Mouse (Mus musculus): ENCODE data around the gene Rad51b.

The Rad51b gene

GRCm38 (mm10) chr12:79647976-79648375, 350.9 kb downstream of the Rad51b start:
- DNase-seq (ENCODE audit: low read depth, low spot score): no peak

- DNase-seq (ENCODE audit: low read depth, low spot score): peak; percentile 54
Observed at GRCm38 (mm10) chr12:79648812-79649700, 352.0 kb downstream of the Rad51b start.

GRCm38 (mm10) chr12:79649796-79650195, 352.7 kb downstream of the Rad51b start:
- DNase-seq (ENCODE audit: low read depth, low spot score): peak; percentile 66

GRCm38 (mm10) chr12:79655138-79655537, 358.1 kb downstream of the Rad51b start:
- no peak for DNase-seq (ENCODE audit: low read depth, low spot score)

GRCm38 (mm10) chr12:79658861-79659260, 361.8 kb downstream of the Rad51b start:
- DNase-seq (ENCODE audit: low read depth, low spot score): no peak

- DNase-seq (ENCODE audit: low read depth, low spot score): no peak
Observed at GRCm38 (mm10) chr12:79661270-79661669, 364.2 kb downstream of the Rad51b start.

GRCm38 (mm10) chr12:79663131-79663892, 366.2 kb downstream of the Rad51b start:
- DNase-seq (ENCODE audit: low read depth, low spot score): peak; percentile 29

GRCm38 (mm10) chr12:79663893-79664574, 367.0 kb downstream of the Rad51b start:
- no peak for DNase-seq (ENCODE audit: low read depth, low spot score)

GRCm38 (mm10) chr12:79674846-79675439, 377.9 kb downstream of the Rad51b start:
- DNase-seq (ENCODE audit: low read depth, low spot score): no peak

GRCm38 (mm10) chr12:79675440-79676176, 378.5 kb downstream of the Rad51b start:
- no peak for DNase-seq (ENCODE audit: low read depth, low spot score)

GRCm38 (mm10) chr12:79676251-79676650, 379.2 kb downstream of the Rad51b start:
- no peak for DNase-seq (ENCODE audit: low read depth, low spot score)

- no peak for DNase-seq (ENCODE audit: low read depth, low spot score)
Observed at GRCm38 (mm10) chr12:79676896-79677295, 379.8 kb downstream of the Rad51b start.

- DNase-seq (ENCODE audit: low read depth, low spot score): no peak
Observed at GRCm38 (mm10) chr12:79679251-79679901, 382.3 kb downstream of the Rad51b start.

GRCm38 (mm10) chr12:79679941-79680697, 383.0 kb downstream of the Rad51b start:
- no peak for DNase-seq (ENCODE audit: low read depth, low spot score)

- no peak for DNase-seq (ENCODE audit: low read depth, low spot score)
Observed at GRCm38 (mm10) chr12:79680698-79681072, 383.6 kb downstream of the Rad51b start.

GRCm38 (mm10) chr12:79681571-79681970, 384.5 kb downstream of the Rad51b start:
- no peak for DNase-seq (ENCODE audit: low read depth, low spot score)

GRCm38 (mm10) chr12:79683350-79683749, 386.3 kb downstream of the Rad51b start:
- no peak for DNase-seq (ENCODE audit: low read depth, low spot score)

GRCm38 (mm10) chr12:79683759-79684158, 386.7 kb downstream of the Rad51b start:
- peak; percentile 7 for DNase-seq (ENCODE audit: low read depth, low spot score)

GRCm38 (mm10) chr12:79684338-79684737, 387.3 kb downstream of the Rad51b start:
- peak; percentile 11 for DNase-seq (ENCODE audit: low read depth, low spot score)
